Mouse (Mus musculus): ENCODE data around the gene Krt31.

Krt31 gene

GRCm38 (mm10) chr11:100050451-100050850 is at the start of gene Krt31:
Gene Krt31, minus strand, starts transcription at chr11:100050551.
- in situ Hi-C loops (cut with MboI, MseI): no loop called here

GRCm38 (mm10) chr11:100097819-100098218 is 47.5 kb upstream of the Krt31 start:
- in situ Hi-C loops (cut with MboI, MseI): no loop called here

GRCm38 (mm10) chr11:100096141-100096540 is 45.8 kb upstream of the Krt31 start, which contains the start of gene Krt35:
Gene Krt35, minus strand, starts transcription at chr11:100096241.
- in situ Hi-C loops (cut with MboI, MseI): no loop called here

DNA sequence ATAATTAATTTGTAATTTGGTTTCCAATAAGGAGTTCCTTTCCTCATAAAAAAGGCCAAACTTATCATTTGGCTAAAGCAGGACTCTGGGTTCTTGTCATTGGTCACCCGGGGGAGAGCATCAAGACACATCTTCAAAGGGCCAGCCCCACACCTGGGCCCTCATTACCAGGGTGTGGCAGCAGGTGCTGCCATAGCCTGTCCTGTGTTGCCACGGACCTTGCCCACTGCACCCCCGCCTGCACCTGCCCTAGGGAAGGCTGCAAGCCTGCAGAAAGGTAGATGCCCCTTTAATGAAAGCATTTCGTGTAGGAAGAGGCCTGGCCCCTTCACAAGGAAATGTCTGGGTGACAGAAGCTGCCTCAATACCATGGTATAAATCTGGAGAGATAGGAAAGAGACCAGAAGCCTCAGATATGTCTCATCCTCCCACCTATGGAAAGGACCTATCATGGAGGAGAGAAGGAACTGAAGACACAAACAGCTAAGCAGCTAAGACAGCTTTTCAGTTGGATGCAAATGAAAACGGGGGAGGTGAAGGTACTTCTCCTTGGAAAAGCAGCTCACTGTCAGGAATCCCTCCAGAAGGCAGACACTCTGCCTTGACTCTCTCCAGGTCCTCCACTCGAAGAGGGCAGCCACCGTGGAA is 38.2 kb upstream of the Krt31 start:
- in situ Hi-C loops (cut with MboI, MseI): no loop called here

DNA sequence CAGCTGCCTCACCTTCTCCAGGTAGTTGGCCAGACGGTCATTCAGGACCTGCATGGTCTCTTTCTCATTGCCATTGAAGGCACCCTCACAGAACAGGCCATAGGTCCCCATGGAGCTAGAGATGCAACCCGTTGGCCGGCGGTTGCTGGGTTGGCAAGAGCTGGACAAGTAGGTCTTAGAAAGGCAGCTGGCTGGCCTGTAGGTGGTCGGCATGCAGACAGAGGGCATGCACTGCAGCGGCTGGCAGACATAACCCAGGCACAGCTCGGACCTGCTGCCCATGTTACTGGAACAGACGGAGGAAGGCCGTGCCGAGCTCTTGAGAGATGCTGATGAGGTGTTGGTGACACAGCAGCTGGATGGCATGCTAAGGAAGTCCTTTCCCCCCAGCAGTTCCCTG is 37.5 kb upstream of the Krt31 start, which contains the start of gene Krt32:
Gene Krt32 (minus strand): TSS at position 366 of the 400 bp plus-strand sequence.
- in situ Hi-C loops (cut with MboI, MseI): no loop called here

- in situ Hi-C loops (cut with MboI, MseI): no loop called here
Observed at GRCm38 (mm10) chr11:100073873-100074272, 23.5 kb upstream of the Krt31 start.

DNA sequence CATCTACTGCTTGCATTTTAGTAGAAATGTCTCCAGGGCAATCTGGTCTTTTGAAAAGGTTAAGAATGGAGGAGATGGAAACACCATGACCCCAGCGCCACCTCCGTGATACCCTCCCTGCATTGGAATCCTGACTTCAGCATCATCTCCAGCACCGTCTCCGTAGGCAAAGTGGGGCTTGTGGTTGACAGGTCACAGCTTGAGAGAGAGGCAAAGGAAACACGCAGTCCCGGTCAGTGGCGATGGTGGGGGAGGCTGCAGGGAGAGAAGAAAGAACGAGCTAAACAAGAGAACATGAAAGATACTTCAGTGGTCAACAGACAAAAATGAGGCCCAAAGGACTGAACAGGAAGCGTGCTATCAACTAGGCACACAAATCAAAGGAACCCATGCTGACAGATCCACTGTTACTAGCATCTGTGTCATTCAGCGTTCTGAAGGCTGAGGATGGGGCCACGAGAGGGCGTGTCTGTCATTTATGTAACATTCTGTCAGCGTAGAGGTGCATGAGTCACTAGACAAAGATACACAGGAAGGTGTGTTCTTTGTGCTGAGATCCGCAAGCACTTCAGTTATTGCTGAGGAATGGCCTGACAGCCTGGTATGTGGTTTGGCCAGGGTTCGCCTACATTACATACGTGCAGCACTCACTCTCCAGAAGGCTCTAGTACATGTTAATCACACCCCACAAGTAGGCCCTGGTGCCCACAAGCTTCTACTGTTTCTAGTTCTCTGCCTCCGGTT is 17.1 kb upstream of the Krt31 start:
- in situ Hi-C loops (cut with MboI, MseI): no loop called here

- in situ Hi-C loops (cut with MboI, MseI): no loop called here
Observed at GRCm38 (mm10) chr11:100066236-100067010, 16.1 kb upstream of the Krt31 start.

DNA sequence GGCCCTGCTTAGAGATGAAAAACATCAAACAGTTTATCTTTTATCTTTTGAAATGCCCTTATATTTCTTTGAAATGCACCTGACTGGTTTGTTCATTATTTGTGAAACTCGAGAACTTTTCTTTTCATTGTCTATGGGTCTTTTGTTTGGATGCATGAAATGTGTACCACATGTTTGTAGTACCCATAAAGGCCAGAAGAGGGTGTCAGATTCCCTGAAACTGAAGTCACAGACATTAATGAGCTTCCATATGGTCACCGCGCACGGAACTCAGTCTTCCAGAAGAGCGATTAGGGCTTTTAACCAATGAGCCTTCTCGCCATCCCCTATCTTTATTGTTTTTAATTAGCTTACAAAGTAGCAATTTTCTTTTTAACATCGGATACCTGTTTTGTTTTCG is 8.5 kb upstream of the Krt31 start:
- in situ Hi-C loops (cut with MboI, MseI): no loop called here

DNA sequence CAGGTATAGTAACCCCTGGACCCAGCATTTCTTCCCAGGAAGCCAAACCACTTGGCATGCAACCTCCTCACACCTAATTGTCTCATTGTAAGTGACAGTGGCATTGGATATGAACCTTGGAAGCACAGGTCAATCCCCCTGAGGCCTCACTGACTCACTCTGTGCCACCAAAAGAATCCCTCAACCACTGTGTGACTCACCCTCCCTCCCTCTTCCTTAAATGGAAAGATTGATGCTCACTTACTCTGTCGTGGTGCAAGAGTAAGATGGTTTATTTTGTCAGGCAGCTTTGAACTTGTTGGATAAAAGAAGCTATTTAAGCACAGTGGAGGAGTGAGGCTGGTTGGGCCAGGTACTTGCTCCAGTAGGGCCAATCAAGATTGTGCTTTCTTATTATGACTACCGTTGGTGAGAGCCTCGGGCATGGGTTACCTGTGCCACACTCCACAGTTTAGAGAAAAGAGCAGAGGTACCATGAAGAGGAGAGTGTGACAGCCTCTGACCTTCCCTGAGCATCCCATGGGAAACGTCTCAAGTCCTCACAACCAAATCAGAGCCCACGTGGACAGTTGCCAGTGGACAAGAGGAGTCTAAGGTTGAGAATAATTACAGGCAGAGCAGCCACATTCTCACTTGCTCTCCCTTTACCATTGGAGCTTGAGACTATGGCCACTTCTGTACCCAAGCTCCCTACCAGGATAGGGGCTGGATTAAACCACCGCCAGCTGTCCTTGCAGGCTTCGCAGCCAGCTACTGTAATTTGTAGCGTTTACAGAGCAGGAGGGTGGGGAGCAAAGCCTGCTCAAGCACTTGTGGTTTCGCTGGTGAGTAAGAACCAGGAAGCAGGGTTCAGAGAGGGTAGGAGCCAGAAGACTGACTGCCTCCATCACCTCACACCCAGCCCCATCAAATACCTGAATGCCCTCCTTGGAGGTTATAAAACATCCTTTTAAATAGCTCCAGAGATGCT is 5.6 kb upstream of the Krt31 start:
- in situ Hi-C loops (cut with MboI, MseI): no loop called here

- in situ Hi-C loops (cut with MboI, MseI): loop anchor here (25.0 kb wide), 1 partner anchor 960 kb away; the partner anchor contains the start of gene Tns4
Observed at GRCm38 (mm10) chr11:100047193-100047592, 3.2 kb downstream of the Krt31 start.

- in situ Hi-C loops (cut with MboI, MseI): loop anchor here (25.0 kb wide), 1 partner anchor 959 kb away; the partner anchor contains the start of gene Tns4
Observed at GRCm38 (mm10) chr11:100046303-100046866, 4.0 kb downstream of the Krt31 start.

DNA sequence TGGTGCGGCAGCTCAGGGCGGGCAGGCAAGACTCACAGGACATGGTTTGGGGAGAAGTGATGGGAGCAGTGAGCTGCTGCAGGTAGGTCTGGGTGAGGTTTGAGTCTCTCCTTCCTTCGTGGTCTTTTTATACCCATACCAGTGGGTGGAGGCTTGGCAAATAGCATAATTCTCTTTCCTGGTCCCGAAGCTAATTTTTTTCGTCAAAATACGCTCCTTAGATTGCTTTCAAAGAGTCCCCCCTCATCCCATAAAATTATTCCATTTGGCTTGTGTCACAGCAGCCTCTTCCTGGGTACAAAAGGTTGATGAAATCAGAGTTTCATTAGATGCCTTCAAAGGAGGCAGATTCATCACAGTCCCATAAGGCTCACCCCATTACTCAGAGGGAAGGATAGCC is 8.9 kb downstream of the Krt31 start, which contains the start of gene Krt34:
Gene Krt34 (minus strand): TSS at position 101 of the 400 bp plus-strand sequence.
- in situ Hi-C loops (cut with MboI, MseI): loop anchor here (25.0 kb wide), 1 partner anchor 954 kb away; the partner anchor contains the start of gene Tns4

- in situ Hi-C loops (cut with MboI, MseI): loop anchor here (5.0 to 25.0 kb wide), 2 partner anchors 72 to 942 kb away; partner anchors contain the start of gene Tns4
Observed at GRCm38 (mm10) chr11:100029768-100030167, 20.6 kb downstream of the Krt31 start, which contains the start of gene Krt33b. Gene Krt33b, minus strand, starts transcription at chr11:100029868.

- in situ Hi-C loops (cut with MboI, MseI): no loop called here
Observed at GRCm38 (mm10) chr11:100021438-100021837, 28.9 kb downstream of the Krt31 start.

DNA sequence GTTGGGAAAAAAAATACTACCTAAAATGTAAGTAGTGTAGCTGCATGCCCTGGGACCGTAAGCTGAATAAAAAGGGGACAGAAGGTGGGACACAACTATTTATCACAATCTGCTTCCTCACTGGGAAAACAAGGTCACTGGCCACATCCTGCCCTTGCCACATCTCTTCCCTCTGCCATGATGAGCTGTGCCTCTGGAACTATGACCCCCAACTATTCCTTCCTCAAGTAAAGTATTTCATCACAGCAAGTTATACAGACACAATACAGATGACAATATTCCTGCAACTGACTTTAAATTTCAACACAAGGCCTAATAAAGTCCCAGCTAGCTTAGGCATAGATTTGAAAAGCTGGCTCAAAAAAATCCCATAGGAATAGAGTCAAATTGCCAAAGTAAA is 30.9 kb downstream of the Krt31 start:
- in situ Hi-C loops (cut with MboI, MseI): no loop called here

DNA sequence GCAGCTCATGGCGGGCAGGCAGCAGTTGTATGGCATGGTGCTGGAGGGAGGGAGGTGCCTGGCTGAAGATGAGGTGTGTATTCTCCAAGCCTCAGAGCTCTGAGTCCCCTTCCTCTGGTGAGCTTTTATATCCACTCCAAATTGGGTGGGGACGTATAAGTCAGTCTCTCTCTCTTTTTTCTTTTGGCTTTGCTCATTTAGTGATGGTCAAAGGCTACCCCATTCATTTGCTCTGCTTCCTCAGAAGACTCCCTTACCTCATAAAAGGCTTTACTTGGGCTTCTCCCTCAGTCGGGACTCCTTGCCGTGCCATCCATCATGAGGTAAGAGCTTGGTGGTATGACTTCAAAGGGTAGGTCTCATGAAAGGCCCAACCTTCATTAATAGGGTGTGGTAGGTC is 34.2 kb downstream of the Krt31 start, which contains the start of gene Krt33a:
Gene Krt33a (minus strand): TSS at position 101 of the 400 bp plus-strand sequence.
- in situ Hi-C loops (cut with MboI, MseI): no loop called here

DNA sequence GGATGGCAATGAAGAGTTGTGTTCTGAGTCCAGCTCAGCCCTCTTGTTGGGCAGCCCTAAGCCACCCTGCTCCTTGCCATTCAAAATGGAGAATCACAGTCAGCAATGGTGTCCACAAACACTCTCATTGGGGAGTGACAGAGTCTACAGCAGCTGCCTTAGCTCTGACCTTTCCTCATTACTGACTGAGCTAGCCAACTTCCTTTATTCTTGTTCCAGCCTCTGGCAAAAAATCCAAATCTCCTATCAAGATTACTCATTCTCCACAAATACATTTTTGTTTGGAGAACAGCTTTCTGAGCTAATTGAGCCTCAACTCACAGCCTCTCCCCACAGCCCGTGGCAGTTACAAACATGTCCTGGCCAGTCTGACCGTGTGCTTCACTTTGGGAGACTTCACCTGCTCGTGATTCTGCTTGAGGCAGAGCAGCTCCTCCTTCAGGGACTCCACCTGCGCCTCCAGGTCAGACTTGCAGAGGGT is 36.6 kb downstream of the Krt31 start:
- in situ Hi-C loops (cut with MboI, MseI): no loop called here

DNA sequence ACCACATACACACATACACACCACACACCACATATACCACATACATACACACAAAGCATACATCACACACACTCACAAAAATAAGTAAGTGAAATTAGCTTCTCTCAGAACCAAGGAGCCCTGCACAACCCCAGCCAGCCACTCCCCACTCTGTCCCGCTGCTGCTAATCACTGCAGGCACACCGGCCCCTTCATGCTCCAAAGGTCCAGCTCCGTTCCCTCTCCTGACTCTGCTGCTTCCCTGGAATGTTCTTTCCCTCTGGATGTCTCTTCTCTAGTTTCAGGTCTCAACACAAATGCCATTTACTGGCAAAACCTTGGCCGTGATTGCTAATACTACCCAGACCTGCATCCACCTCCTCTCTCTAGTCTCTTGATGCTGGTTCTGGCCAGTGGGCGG is 39.7 kb downstream of the Krt31 start:
- in situ Hi-C loops (cut with MboI, MseI): no loop called here

GRCm38 (mm10) chr11:100008336-100008735 is 42.0 kb downstream of the Krt31 start:
- in situ Hi-C loops (cut with MboI, MseI): no loop called here

Measured in T-helper 1 cell (primary cell).